Mouse (Mus musculus): Measurements from ENCODE around the gene Mogs. TPM values are rescaled to one million over a fixed set of nuclear protein-coding genes. Genes with fewer than 3 reads are reported as not detected.
"Not testable (repeated sequence)": the region's sequence is repeated elsewhere in the genome, so short reads cannot be mapped to it uniquely, and the experiment has no call there.

Gene Mogs
- polyA plus RNA-seq, 1 experiment from 2014 or later: 24.7 TPM

DNA sequence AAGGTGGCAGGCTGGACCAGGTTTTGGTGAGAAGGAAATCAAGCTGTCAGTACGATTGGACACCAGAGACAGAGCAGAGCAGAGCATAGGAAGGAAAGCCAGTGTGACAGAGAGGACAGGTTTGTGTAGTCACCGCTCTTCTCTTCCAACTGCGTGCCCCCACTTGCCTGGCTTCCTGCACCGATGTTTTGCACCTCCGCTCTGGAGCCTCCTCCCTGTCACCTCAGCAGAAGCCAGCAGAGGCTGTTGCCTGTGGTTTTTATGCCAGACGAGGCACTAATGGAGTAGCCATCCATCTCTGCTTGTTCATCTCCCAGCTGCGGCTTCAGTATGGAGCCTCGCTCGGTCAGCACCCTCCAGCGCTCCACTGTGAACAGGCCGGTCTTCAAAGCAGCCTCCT, 27.6 kb downstream of the Mogs start:
- H3K4me3 ChIP-seq: no peak overlapping the region
- no peaks in the 10 kb centered on the region for H3K36me3 ChIP-seq (replicated peaks)
- no peak overlapping the region for H3K27ac ChIP-seq
- no peaks in the 10 kb centered on the region for H3K9me3 ChIP-seq
- H3K4me2 ChIP-seq: peak overlapping the region; percentile 53; the same call in 1 of the 2 replicates
- H3K9ac ChIP-seq: no peak overlapping the region
- 57% methylated on average over 11 of the region's 11 CpGs for WGBS
- peaks cover 15% of the 10 kb centered on the region for H3K4me1 ChIP-seq
- ATAC-seq (replicated peaks): no peak
- H3K27me3 ChIP-seq (replicated peaks): no peaks in the 10 kb centered on the region

DNA sequence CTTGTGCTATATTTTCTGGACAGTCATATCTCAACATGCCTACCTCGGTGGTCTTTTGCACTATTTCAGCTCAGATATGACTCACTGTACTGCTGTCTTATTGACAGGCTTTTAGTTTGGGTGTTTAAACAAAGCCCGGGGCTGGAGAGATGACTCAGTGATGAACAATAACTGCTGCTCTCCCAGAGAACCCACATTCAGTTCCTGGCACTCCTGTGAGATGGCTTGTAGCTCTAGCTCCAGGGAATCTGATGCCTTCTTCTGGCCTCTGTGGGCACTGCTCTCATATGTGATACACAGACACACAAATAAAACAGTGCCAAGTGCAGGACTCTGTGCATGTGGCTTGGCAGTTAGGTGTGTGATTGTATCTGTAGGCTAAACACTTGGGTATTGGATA, 29.9 kb downstream of the Mogs start:
- H3K9ac ChIP-seq: no peak overlapping the region
- no peaks in the 10 kb centered on the region for H3K9me3 ChIP-seq
- 84% methylated on average over 2 of the region's 2 CpGs for WGBS

DNA sequence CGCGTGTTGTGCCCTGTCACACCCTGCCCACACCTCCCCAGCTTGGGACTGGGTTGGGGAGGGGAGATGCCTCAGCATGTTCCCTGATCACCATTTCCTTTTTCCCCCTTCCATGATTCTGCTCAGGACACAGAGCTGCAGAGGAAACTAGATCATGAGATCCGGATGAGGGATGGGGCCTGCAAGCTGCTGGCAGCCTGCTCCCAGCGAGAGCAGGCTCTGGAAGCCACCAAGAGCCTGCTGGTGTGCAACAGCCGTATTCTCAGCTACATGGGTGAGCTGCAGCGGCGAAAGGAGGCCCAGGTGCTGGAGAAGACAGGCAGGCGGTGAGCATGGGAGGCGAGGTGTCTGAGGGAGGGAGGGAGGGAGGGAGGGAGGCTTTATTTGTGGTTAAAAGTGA, 30.5 kb downstream of the Mogs start:
- Histone ChIP-seq H3K4me3 (no peak overlapping the region), H3K4me2 (no peak overlapping the region), H3K36me3 (replicated peaks) (no peaks in the 10 kb centered on the region), H3K9ac (no peak overlapping the region), H3K27me3 (replicated peaks) (no peaks in the 10 kb centered on the region), H3K27ac (no peak overlapping the region), H3K9me3 (no peaks in the 10 kb centered on the region), H3K4me1 (peaks cover 8% of the 10 kb centered on the region)
- 76% methylated on average over 9 of the region's 9 CpGs for WGBS
- ATAC-seq (replicated peaks): no peak

More for the DNA sequence above, 29.9 kb downstream of the Mogs start:
- no peak overlapping the region for H3K27ac ChIP-seq
- H3K4me2 ChIP-seq: no peak overlapping the region
- no peaks in the 10 kb centered on the region for H3K27me3 ChIP-seq (replicated peaks)
- peaks cover 8% of the 10 kb centered on the region for H3K4me1 ChIP-seq
- no peak for ATAC-seq (replicated peaks)
- H3K36me3 ChIP-seq (replicated peaks): no peaks in the 10 kb centered on the region
- H3K4me3 ChIP-seq: no peak overlapping the region

DNA sequence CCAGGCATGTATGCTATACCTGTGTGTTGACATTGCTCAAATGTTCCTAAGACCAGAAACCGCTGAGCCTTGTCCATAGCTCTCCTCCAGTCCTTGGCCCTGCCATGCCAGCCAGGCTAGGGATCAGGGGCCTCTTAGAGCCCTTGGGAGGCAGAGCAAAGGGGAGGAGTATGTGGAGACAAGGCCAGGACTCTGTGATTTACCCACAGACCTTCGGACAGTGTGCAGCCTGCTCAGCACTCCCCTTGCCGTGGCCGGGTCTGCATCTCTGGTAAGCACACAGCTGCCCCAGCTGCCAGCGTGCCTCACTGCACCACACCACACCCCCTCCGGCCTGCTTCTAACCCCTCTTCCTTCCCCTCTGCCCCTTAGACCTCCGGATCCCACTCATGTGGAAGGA, 32.0 kb downstream of the Mogs start:
- WGBS: 62% methylated on average over 7 of the region's 7 CpGs
- Histone ChIP-seq H3K4me2 (no peak overlapping the region), H3K4me1 (peaks cover 8% of the 10 kb centered on the region; the same call in 1 of the 2 replicates), H3K9ac (no peak overlapping the region), H3K4me3 (no peak overlapping the region), H3K27me3 (replicated peaks) (no peaks in the 10 kb centered on the region), H3K27ac (no peak overlapping the region), H3K36me3 (replicated peaks) (no peaks in the 10 kb centered on the region), H3K9me3 (no peaks in the 10 kb centered on the region)
- ATAC-seq (replicated peaks): no peak

DNA sequence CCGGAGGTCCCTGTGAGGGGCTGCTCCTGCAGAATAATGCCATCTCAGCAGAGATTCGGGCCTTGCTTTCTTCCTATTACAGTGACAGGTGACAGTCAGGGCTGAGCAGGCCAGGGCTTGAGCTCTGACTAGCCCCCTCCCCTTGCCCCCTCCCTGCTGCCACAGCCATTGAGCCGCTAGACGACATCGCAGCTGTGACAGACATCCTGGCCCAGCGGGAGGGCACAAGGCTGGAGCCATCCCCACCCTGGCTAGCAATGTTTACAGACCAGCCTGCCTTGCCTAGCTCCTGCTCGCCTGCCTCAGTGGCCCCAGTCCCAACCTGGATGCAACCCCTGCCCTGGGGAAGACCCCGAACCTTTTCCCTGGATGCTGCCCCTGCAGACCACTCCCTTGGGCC, 36.4 kb downstream of the Mogs start:
- H3K4me3 ChIP-seq: no peak overlapping the region
- 20% methylated on average over 8 of the region's 8 CpGs for WGBS
- no peaks in the 10 kb centered on the region for H3K9me3 ChIP-seq
- H3K27ac ChIP-seq: no peak overlapping the region
- no peaks in the 10 kb centered on the region; the same call in 1 of the 2 replicates for H3K36me3 ChIP-seq (replicated peaks)
- no peak for ATAC-seq (replicated peaks)
- no peak overlapping the region for H3K4me2 ChIP-seq
- peaks cover 22% of the 10 kb centered on the region for H3K4me1 ChIP-seq
- no peaks in the 10 kb centered on the region for H3K27me3 ChIP-seq (replicated peaks)
- no peak overlapping the region for H3K9ac ChIP-seq

DNA sequence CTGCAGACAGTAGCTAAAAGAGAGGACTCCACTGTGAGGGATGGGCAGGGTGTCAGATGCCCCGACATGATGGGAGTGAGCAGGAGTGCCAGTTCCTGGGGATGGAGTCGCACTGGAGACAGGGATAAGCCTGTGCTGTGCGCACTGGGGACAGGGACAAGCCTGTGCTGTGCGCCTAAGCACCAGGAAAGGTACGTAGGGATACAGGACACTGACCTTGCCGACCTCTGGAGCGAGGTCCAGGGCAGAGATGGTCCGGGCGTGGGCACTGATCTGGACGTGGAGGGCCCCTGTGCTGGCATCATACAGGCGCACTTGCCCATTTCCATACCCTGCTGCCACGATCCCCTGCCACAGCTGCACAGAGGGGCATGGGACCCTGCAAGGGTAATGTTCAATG, 37.7 kb downstream of the Mogs start:
- no peak overlapping the region for H3K27ac ChIP-seq
- no peaks in the 10 kb centered on the region for H3K27me3 ChIP-seq (replicated peaks)
- 87% methylated on average over 12 of the region's 12 CpGs for WGBS
- no peak overlapping the region for H3K9ac ChIP-seq
- H3K9me3 ChIP-seq: no peaks in the 10 kb centered on the region
- H3K4me2 ChIP-seq: no peak overlapping the region
- H3K4me3 ChIP-seq: no peak overlapping the region
- H3K4me1 ChIP-seq: peaks cover 24% of the 10 kb centered on the region
- ATAC-seq (replicated peaks): no peak
- H3K36me3 ChIP-seq (replicated peaks): no peaks in the 10 kb centered on the region; the same call in 1 of the 2 replicates

DNA sequence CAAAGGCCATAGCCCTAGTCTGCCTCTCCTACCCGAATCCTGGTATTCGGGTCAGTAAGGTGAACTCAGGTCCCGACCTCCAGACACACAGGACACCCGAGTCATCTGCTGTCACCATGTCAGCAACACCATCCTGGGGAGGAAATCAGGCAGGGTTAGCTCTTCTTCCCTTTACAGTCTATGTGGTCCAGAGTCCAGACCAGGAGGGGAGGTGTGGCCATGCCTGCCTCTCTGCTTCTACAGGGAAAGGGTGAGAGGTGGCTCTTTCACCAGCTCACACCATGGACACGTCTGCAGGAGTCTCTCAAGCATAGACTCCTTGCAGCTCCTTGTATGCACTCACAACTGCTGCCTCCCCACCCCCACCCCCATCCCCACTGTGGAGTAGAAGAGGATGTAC, 38.2 kb downstream of the Mogs start:
- Histone ChIP-seq H3K4me1 (peaks cover 24% of the 10 kb centered on the region), H3K27ac (no peak overlapping the region), H3K4me3 (no peak overlapping the region), H3K36me3 (replicated peaks) (no peaks in the 10 kb centered on the region; the same call in 1 of the 2 replicates), H3K4me2 (no peak overlapping the region), H3K27me3 (replicated peaks) (no peaks in the 10 kb centered on the region), H3K9ac (no peak overlapping the region), H3K9me3 (no peaks in the 10 kb centered on the region)
- WGBS: 79% methylated on average over 5 of the region's 5 CpGs
- no peak for ATAC-seq (replicated peaks)

DNA sequence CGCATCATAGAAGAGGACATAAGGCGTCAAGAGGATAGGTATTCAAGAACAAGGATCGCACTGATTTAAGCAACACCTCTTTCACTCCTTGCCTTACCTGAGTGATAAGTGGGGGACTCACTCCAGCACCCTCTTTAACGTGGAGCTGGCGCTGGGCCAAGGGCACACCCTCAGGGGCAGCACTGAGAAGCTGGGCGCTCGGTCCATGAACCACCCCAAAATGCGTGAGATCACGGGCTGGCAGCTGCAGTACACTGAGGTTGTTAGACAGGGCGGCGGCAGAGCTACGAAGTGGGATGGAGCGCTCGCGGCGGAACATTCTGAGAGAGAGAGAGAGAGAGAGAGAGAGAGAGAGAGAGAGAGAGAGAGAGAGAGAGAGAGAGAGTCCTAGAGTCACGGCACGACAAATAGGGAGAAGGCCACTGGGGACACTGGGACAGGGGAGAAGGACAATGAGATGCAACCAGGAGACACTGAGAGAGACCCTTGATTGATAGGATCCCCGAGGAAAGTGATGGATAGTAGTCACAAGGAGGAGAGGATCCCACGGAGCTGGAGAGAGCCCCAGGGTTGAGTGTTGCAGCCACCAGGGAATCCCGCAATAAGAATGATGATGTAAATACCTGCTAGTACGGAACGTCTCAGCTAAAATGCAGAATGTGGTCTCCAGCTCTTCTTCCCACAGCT, 40.4 kb downstream of the Mogs start:
- Histone ChIP-seq H3K27ac (peak overlapping the region; percentile 46; the same call in 1 of the 2 replicates), H3K36me3 (replicated peaks) (no peaks in the 10 kb centered on the region; the same call in 1 of the 2 replicates), H3K9me3 (no peaks in the 10 kb centered on the region), H3K9ac (peak overlapping the region; percentile 43), H3K4me3 (peak overlapping the region; percentile 59), H3K4me1 (peaks cover 24% of the 10 kb centered on the region), H3K4me2 (peak overlapping the region; percentile 66), H3K27me3 (replicated peaks) (peaks cover 9% of the 10 kb centered on the region)
- peak; percentile 62 for ATAC-seq (replicated peaks)
- WGBS: 7% methylated on average over 23 of the region's 23 CpGs

DNA sequence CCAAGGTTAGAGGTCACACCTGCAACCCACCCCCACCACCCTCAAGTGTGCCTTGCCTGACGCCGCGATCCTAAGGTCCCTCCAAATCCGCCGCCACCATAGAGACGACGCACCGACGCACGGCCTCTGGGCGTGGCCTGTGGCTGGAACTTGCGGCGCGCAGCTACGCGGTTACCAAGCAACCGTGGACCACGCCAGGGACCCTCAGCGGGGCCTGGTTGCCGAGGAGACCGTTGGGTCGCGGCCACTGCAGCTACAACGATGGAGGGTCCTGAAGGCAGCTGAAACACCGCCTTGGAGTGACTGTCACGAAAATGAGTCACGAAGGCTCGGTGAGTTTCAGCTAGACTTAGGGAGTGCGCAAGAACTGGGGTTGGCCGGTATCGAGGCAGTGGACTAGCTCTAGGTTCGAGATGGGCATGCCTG, 41.0 kb downstream of the Mogs start, which contains the start of the genes Wdr54 and 1700003E16Rik:
Gene Wdr54, minus strand, starts transcription at position 139 of the 426 bp plus-strand sequence.
Gene 1700003E16Rik, plus strand, starts transcription at position 146 of the 426 bp plus-strand sequence.
- peak; percentile 94 for ATAC-seq (replicated peaks)
- Histone ChIP-seq H3K9me3 (no peaks in the 10 kb centered on the region), H3K27me3 (replicated peaks) (peaks cover 15% of the 10 kb centered on the region), H3K4me2 (peak within 1 kb of the TSS; percentile 66), H3K27ac (peak within 1 kb of the TSS; percentile 46; the same call in 1 of the 2 replicates), H3K36me3 (replicated peaks) (no peaks in the 10 kb centered on the region; the same call in 1 of the 2 replicates), H3K4me3 (peak within 1 kb of the TSS; percentile 59), H3K4me1 (peaks cover 24% of the 10 kb centered on the region), H3K9ac (peak within 1 kb of the TSS; percentile 43)
- under 1% methylated on average over 32 of the region's 32 CpGs for WGBS

DNA sequence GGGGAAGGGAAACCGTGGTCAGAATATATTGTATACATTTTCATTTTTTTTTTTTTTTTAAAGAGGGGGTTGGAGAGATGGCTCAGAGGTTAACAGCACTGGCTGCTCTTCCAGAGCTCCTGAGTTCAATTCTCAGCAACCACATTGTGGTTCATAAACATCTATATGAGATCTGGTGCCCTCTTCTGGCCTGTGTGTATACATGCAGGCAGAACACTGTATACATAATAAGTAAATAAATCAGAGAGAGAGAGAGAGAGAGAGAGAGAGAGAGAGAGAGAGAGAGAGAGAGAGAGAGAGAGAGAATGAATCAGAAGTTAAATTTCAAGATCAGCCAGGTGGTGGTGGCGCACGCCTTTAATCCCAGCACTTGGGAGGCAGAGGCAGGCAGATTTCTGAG, 44.2 kb downstream of the Mogs start:
- ATAC-seq (replicated peaks); H3K36me3 ChIP-seq (replicated peaks); H3K4me2 ChIP-seq; H3K9ac ChIP-seq; H3K4me3 ChIP-seq; H3K27ac ChIP-seq; H3K9me3 ChIP-seq: not testable (repeated sequence)
- Histone ChIP-seq H3K27me3 (replicated peaks) (peaks cover 32% of the 10 kb centered on the region), H3K4me1 (peaks cover 34% of the 10 kb centered on the region)
- WGBS: 40% methylated on average over 3 of the region's 3 CpGs

DNA sequence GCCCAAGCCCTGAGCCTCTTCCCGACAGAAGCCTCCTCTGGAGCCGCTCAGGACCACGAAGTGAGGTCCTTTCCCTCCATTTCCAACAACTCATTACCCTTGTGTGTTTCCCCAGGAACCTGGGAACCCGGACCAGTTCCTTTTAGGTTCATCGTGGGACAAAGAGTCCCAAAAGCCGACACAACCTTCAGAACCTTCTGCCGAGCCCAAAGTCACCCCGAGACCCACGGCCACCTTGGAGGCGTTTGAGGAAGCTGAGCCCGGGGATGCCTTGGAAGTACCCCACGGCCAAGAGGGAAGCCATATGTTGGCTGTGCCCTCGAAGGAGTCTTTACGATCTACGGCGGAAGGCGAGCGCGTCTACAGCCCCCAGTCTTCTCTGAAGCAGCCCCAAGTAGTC, 46.1 kb downstream of the Mogs start:
- Histone ChIP-seq H3K36me3 (replicated peaks) (no peaks in the 10 kb centered on the region), H3K4me1 (peaks cover 31% of the 10 kb centered on the region), H3K9ac (0 out of 2 replicates have a peak overlapping the region, but pooled peaks have one; percentile 2), H3K27me3 (replicated peaks) (peaks cover 32% of the 10 kb centered on the region), H3K9me3 (no peaks in the 10 kb centered on the region), H3K4me3 (peak overlapping the region; percentile 25), H3K4me2 (peak overlapping the region; percentile 44), H3K27ac (no peak overlapping the region)
- no peak for ATAC-seq (replicated peaks)
- 8% methylated on average over 19 of the region's 19 CpGs for WGBS

DNA sequence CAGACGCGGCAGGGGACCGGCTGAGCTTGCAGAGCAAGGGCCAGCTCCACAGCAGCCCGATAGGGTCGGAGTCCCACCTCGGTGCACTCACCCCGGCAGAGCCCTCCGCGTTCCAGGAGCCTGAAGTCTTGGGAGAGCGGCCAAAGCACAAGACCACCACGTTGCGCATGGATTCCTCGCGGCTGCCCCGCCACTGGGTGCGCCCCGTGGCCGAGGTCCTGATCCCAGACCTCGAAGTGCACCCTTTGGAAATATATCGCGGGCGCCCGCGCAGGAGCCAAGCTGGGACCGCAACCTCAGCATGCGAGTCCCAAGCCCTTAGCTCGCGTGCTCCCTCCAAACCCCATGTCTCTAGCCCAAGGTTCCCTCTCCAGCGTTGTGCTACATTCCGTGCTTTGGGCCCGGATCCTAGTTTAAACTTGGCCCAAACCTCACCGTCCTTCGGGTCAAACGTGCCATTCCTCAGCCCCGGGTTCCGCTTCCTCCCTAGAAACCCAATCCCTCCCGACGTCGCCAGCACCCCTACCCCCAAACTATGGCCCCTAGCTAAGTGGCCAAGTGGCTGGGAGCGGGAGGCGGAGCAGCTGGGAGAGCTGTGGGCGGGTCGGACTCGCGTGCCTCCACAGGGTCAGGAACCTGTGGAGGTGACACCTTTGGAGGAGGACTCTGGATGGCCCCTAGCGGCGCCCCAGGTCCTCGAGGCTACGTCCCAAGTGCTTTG, 46.8 kb downstream of the Mogs start:
- WGBS: 1% methylated on average over 49 of the region's 49 CpGs
- H3K4me1 ChIP-seq: peaks cover 32% of the 10 kb centered on the region
- H3K27me3 ChIP-seq (replicated peaks): peaks cover 32% of the 10 kb centered on the region
- no peaks in the 10 kb centered on the region for H3K9me3 ChIP-seq
- no peak for ATAC-seq (replicated peaks)
- H3K4me2 ChIP-seq: peak overlapping the region; percentile 44
- H3K27ac ChIP-seq: no peak overlapping the region
- peak overlapping the region; percentile 2; the same call in 1 of the 2 replicates for H3K9ac ChIP-seq
- no peaks in the 10 kb centered on the region for H3K36me3 ChIP-seq (replicated peaks)
- H3K4me3 ChIP-seq: peak overlapping the region; percentile 25
